Mouse (Mus musculus) liver, embryonic 14.5 days (tissue): Measurements from ENCODE around the gene Lim2. TPM values are rescaled to one million over a fixed set of nuclear protein-coding genes. Genes with fewer than 3 reads are reported as not detected.

Experiments
- ATAC-seq: fragments of 200-750 bp; cut with Nextera tagmentation; 2 replicates; pipeline ENCODE4 v1.8.0; 2017; ENCODE audit warnings: moderate number of reproducible peaks, mild to moderate bottlenecking, moderate library complexity; ENCODE audit not compliant: insufficient read depth
- DNase-seq, 3 experiments: peaks; one replicate each; pipeline ENCODE4 v3.0.0-alpha.2; 2012 to 2013; ENCODE audit warnings: low read depth in 3 of 3, low spot score in 3 of 3
- H3K27ac ChIP-seq: fragments of 300-500 bp; sonication (generic); 2 replicates; pipeline ENCODE4 v1.5.1; 2014; ENCODE audit warnings: moderate library complexity, mild to moderate bottlenecking, control low read depth, inconsistent platforms
- H3K27me3 ChIP-seq: fragments of 300-500 bp; sonication (generic); 2 replicates; pipeline ENCODE4 v1.6.1; 2014; ENCODE audit warnings: mild to moderate bottlenecking, low read length, moderate library complexity; ENCODE audit not compliant: control insufficient read depth, insufficient read depth
- H3K36me3 ChIP-seq: fragments of 300-500 bp; sonication (generic); replicated peaks from 2 replicates; pipeline ENCODE4 v1.6.1; 2014; ENCODE audit warnings: low read depth; ENCODE audit not compliant: control insufficient read depth, insufficient read depth
- H3K4me1 ChIP-seq, 2 experiments: fragments of 200-500 bp in 1 of 2; fragments of 300-500 bp in 1 of 2; sonication (generic) in 1 of 2; replicated peaks; 2 replicates each; pipeline ENCODE4 v1.6.1; 2012 to 2014; ENCODE audit warnings: antibody characterized with exemption in 1 of 2, inconsistent platforms in 1 of 2, low read length in 1 of 2; ENCODE audit not compliant: control insufficient read depth in 2 of 2, insufficient read depth in 2 of 2
- H3K4me2 ChIP-seq: fragments of 300-500 bp; sonication (generic); 2 replicates; pipeline ENCODE4 v1.6.1; 2014; ENCODE audit warnings: low read depth, mild to moderate bottlenecking, control low read depth, moderate library complexity
- H3K4me3 ChIP-seq, 2 experiments: fragments of 200-500 bp in 1 of 2; fragments of 300-500 bp in 1 of 2; sonication (generic) in 1 of 2; 2 replicates each; pipeline ENCODE4 v1.5.1; 2012 to 2014; ENCODE audit warnings: low read depth in 2 of 2, low read length in 2 of 2, mild to moderate bottlenecking in 2 of 2, control low read depth in 1 of 2, inconsistent platforms in 1 of 2, moderate library complexity in 1 of 2; ENCODE audit not compliant: insufficient read depth in 1 of 2
- H3K9ac ChIP-seq: fragments of 300-500 bp; sonication (generic); replicated peaks from 2 replicates; pipeline ENCODE4 v1.6.1; 2014; ENCODE audit warnings: mild to moderate bottlenecking, control low read depth, moderate library complexity
- H3K9me3 ChIP-seq: fragments of 300-500 bp; sonication (generic); 2 replicates; pipeline ENCODE4 v1.6.1; 2016; ENCODE audit warnings: low read length, mixed read lengths; ENCODE audit not compliant: control insufficient read depth
- CTCF ChIP-seq: IDR thresholded peaks from 2 replicates; pipeline ENCODE4 v1.5.1; 2016; ENCODE audit warnings: antibody characterized with exemption, low read depth, control low read depth
- EP300 ChIP-seq: IDR thresholded peaks from 2 replicates; pipeline ENCODE4 v1.6.1; 2016; ENCODE audit warnings: antibody characterized with exemption, low read depth
- WGBS: fragments of 180-500 bp; shearing (Covaris S2); extraction: QIAGEN DNeasy Blood & Tissue Kit; methylation state at CpG from one replicate; pipeline ENCODE4 v1.1.7; 2014; ENCODE audit not compliant: insufficient replicate concordance; 5-methylcytosine and 5-hydroxymethylcytosine counted together
- polyA plus RNA-seq, 2 experiments: library from polyadenylated mRNA; depleted of rRNA in 1 of 2; stranded (reverse) in 1 of 2; unstranded in 1 of 2; fragments of >200 nt; fragmentation: Nextera tagmentation in 1 of 2; extraction: Ambion mirVana in 1 of 2; gene quantifications; 2 replicates each; pipeline versions ENCODE4 v1.2.1 to v1.2.3; 2012 to 2014

Gene Lim2
- polyA plus RNA-seq, 2 experiments = 0.07 to 0.08 TPM

GRCm38 (mm10) chr7:43436341-43437255, 9.1 kb downstream of the Lim2 start, which contains the start of gene Nkg7:
TSS of gene Nkg7 (plus strand) at chr7:43437073.
- no peak for ATAC-seq
- H3K4me1 ChIP-seq = no peaks in the 10 kb centered on the region
- H3K9ac ChIP-seq = no peak within 1 kb of the TSS
- no peak within 1 kb of the TSS for H3K27ac ChIP-seq
- H3K4me2 ChIP-seq = no peak within 1 kb of the TSS
- TF ChIP-seq CTCF (no peak), EP300 (no peak)
- H3K27me3 ChIP-seq = no peaks in the 10 kb centered on the region
- WGBS = 43% methylated on average over 10 of the region's 10 CpGs
- no peaks in the 10 kb centered on the region for H3K9me3 ChIP-seq
- H3K36me3 ChIP-seq = no peaks in the 10 kb centered on the region
- no peak for DNase-seq
- H3K4me3 ChIP-seq = no peak within 1 kb of the TSS

- no peak overlapping the region for H3K27ac ChIP-seq
- ATAC-seq (no peak), DNase-seq (no peak)
- 28% methylated on average over 4 of the region's 4 CpGs for WGBS
- H3K4me3 ChIP-seq = no peak overlapping the region
- H3K4me2 ChIP-seq = no peak overlapping the region
- no peaks in the 10 kb centered on the region for H3K36me3 ChIP-seq
- TF ChIP-seq EP300 (no peak), CTCF (no peak)
- no peak overlapping the region for H3K9ac ChIP-seq
- H3K4me1 ChIP-seq = peaks cover 0 to 11% of the 10 kb centered on the region in 2 experiments; a peak in 2 of 4 replicates
- H3K27me3 ChIP-seq = no peaks in the 10 kb centered on the region
- H3K9me3 ChIP-seq = no peaks in the 10 kb centered on the region
These were observed 11.1 kb downstream of the Lim2 start for GRCm38 (mm10) chr7:43438611-43439010.

- Histone ChIP-seq H3K36me3 (no peaks in the 10 kb centered on the region), H3K4me2 (no peak within 1 kb of the TSS), H3K27me3 (no peaks in the 10 kb centered on the region), H3K27ac (no peak within 1 kb of the TSS), H3K4me3 (no peak within 1 kb of the TSS), H3K4me1 (peaks cover 4 to 20% of the 10 kb centered on the region in 2 experiments; a peak in 3 of 4 replicates), H3K9ac (no peak within 1 kb of the TSS), H3K9me3 (no peaks in the 10 kb centered on the region)
- TF ChIP-seq EP300 (no peak), CTCF (no peak)
- no peak for DNase-seq
- 62% methylated on average over 6 of the region's 6 CpGs for WGBS
- no peak for ATAC-seq
These were observed 13.0 kb downstream of the Lim2 start, which contains the start of gene Cldnd2 for GRCm38 (mm10) chr7:43440482-43440881. TSS of gene Cldnd2 (plus strand) at chr7:43440782.

- Histone ChIP-seq H3K4me3 (no peak overlapping the region), H3K36me3 (no peaks in the 10 kb centered on the region), H3K27ac (no peak overlapping the region), H3K27me3 (no peaks in the 10 kb centered on the region), H3K4me1 (peaks cover 4 to 20% of the 10 kb centered on the region in 2 experiments; a peak in 3 of 4 replicates), H3K4me2 (no peak overlapping the region), H3K9ac (no peak overlapping the region), H3K9me3 (no peaks in the 10 kb centered on the region)
- WGBS = 75% methylated on average over 3 of the region's 3 CpGs
- TF ChIP-seq EP300 (no peak), CTCF (no peak)
- no peak for ATAC-seq
- no peak for DNase-seq
These were observed 13.6 kb downstream of the Lim2 start for GRCm38 (mm10) chr7:43441071-43441470.

GRCm38 (mm10) chr7:43442684-43443083, 15.2 kb downstream of the Lim2 start:
- no peaks in the 10 kb centered on the region for H3K36me3 ChIP-seq
- H3K27ac ChIP-seq = no peak overlapping the region; the same call in 1 of the 2 replicates
- no peak for DNase-seq
- peak overlapping the region; percentile 71 to 74 for H3K4me3 ChIP-seq
- H3K9me3 ChIP-seq = no peaks in the 10 kb centered on the region
- TF ChIP-seq CTCF (no peak), EP300 (no peak)
- WGBS = 5% methylated on average over 9 of the region's 9 CpGs
- H3K27me3 ChIP-seq = no peaks in the 10 kb centered on the region
- H3K4me1 ChIP-seq = peaks cover 4 to 22% of the 10 kb centered on the region in 2 experiments; a peak in 3 of 4 replicates
- ATAC-seq = no peak
- peak overlapping the region; percentile 74 for H3K9ac ChIP-seq
- H3K4me2 ChIP-seq = peak overlapping the region; percentile 99
